Mouse (Mus musculus): ENCODE results near the gene Slc22a23. TPM values are rescaled to one million over a fixed set of nuclear protein-coding genes. Genes with fewer than 3 reads are reported as not detected.

The Slc22a23 gene
- total RNA-seq, 2 experiments from 2014 or later: 52.4 to 55.5 TPM

DNA sequence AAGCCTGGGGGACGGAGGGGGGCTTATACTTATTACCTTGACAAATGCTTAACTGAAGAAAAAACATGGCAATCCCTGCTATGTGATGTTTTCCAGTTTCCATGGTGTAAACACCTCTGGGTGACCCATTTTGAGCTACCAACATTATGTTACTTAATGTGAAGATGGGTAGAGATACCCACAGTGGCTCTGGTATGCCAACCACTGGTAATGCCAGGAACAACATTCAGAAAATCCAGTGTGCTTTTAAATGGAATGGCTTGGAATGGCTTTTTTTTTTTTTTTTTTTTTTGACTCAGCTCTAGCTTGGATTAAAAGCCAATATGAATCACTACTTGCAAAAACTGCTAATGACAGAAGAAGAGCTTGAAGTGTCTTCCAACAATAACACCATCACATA is 8.1 kb downstream of the Slc22a23 start:
- TF ChIP-seq CTCF (IDR thresholded peaks at IDR 0.05): peak; percentile 34
- Histone ChIP-seq H3K4me3 (no peak overlapping the region), H3K27ac (no peak overlapping the region)
- intact Hi-C loops (cut with DNase I): no loop called here
- DNase-seq (ENCODE audit: extremely low spot score in 1 of 2, low spot score in 2 of 2): no peak

DNA sequence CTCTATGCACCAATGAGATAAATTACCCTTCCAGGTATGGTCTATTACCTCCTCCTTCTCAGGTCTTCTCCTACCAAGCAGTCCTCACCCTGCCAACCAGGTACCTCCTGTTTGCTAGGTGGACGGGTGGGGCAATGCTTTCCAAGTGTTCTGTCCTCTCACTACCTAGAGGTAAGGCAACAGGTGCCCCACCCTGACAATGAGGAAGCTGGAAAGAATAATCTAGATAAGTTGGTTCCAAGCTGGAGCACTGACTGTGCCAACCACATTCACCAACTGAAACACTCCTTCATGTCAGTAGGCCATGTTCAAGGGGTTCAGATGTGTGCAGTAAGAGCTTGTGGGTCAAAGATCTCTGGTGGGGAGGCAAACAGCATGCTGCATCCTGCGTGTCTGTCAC is 10.1 kb downstream of the Slc22a23 start:
- intact Hi-C loops (cut with DNase I): no loop called here
- no peak overlapping the region for H3K27ac ChIP-seq
- no peak for DNase-seq (ENCODE audit: extremely low spot score in 1 of 2, low spot score in 2 of 2)
- TF ChIP-seq CTCF (IDR thresholded peaks at IDR 0.05): no peak
- H3K4me3 ChIP-seq: no peak overlapping the region

DNA sequence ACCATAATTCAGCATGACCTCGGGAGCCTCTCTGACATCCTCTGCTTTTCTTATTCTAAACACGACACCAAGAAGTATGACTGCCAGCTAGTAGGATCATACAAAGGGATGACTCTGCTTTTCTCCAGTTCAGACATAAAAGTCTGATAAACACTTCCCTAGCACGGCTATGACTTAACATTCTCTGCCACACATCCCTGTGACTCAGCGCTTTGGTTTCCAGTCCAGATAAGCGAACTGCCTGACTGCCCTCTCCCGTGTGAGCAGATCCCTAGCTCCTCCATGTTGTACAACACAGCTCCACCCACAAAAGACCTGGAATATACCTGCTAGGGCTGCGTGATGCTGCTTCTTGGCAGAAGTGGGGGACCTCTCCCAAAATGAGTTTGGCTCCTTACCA is 12.2 kb downstream of the Slc22a23 start:
- peak in 1 of 2 experiments; percentile 39 for DNase-seq (ENCODE audit: extremely low spot score in 1 of 2, low spot score in 2 of 2)
- Histone ChIP-seq H3K27ac (peak overlapping the region; percentile 65), H3K4me3 (no peak overlapping the region)
- intact Hi-C loops (cut with DNase I): no loop called here
- no peak for TF ChIP-seq CTCF (IDR thresholded peaks at IDR 0.05)

DNA sequence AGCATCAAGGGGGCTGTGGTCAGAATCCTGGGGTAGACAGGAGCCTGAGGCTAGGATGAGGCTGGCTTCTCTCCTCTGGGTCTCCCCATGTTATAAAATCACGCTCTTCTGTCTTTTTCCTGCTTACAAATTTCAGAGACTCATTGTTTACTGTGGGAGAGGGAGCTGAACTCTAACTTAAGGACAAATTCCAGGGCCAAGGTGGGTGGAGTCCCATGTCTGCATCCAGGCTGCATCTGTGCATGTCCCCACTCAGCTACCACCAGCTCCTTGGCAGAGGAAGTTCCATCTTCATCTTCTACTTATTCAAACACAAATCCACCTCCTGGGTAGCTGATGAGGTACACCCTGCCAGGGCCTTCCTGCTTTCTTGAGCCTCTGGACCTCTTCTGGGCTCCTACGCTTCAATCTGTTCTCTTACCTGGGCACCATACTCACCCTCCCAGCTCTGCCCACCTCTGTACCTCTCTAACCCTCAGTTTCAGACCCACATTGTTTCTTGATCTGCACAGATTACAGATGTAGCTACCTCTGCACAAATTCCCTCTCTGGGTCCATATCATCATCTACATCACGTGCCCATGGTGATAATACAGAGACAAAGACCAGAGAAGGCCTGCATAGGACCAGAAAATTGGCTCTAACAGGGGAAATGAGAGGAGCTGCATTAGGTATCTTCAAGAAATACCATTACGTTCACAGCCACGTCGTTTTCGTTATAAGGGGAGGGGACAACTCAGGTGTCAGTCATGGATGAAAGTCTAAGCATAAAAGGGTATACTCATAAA is 13.4 kb downstream of the Slc22a23 start:
- intact Hi-C loops (cut with DNase I): no loop called here
- TF ChIP-seq CTCF (IDR thresholded peaks at IDR 0.05): no peak
- Histone ChIP-seq H3K27ac (no peak overlapping the region), H3K4me3 (no peak overlapping the region)
- no peak for DNase-seq (ENCODE audit: extremely low spot score in 1 of 2, low spot score in 2 of 2)

DNA sequence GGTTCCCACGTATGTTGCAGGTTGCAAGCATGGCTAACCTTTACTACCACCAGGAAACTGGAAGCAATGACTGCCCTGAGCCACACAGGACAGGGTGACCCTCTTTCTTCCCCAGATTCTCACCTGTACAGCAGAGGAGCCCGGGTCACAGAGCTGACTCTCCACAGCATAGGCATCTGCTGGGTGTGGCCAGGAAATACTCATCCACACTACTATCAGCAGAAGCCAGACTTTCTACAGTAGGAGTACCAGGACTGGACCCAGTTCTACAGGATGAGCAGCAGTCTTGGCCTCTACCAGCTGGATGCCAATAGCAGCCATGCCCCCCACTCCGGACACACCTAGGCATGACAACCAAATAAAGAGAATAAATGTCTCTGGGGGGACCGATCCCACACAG is 15.4 kb downstream of the Slc22a23 start:
- DNase-seq (ENCODE audit: extremely low spot score in 1 of 2, low spot score in 2 of 2): no peak
- intact Hi-C loops (cut with DNase I): no loop called here
- TF ChIP-seq CTCF (IDR thresholded peaks at IDR 0.05): no peak
- Histone ChIP-seq H3K4me3 (no peak overlapping the region), H3K27ac (no peak overlapping the region)

DNA sequence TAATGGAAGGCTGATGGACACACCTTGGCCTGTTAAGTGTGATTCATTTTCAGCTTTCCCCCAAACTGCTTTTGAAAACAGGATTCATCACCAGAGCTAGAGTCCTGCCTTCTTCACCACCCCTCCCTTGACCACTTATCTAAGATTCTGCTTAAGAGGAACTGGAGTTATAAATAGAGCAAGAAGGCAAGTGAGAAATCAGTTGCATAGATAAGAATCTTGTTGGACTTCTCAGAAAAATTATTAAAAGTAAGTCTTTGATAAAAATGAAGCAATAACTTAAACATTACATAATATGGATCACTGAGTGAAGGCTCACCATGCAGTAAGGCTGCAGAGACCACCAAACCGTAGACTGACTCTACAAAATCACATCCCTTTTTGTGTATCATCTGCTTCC is 18.0 kb downstream of the Slc22a23 start:
- no peak for TF ChIP-seq CTCF (IDR thresholded peaks at IDR 0.05)
- intact Hi-C loops (cut with DNase I): no loop called here
- no peak overlapping the region for H3K4me3 ChIP-seq
- H3K27ac ChIP-seq: no peak overlapping the region
- no peak for DNase-seq (ENCODE audit: extremely low spot score in 1 of 2, low spot score in 2 of 2)

DNA sequence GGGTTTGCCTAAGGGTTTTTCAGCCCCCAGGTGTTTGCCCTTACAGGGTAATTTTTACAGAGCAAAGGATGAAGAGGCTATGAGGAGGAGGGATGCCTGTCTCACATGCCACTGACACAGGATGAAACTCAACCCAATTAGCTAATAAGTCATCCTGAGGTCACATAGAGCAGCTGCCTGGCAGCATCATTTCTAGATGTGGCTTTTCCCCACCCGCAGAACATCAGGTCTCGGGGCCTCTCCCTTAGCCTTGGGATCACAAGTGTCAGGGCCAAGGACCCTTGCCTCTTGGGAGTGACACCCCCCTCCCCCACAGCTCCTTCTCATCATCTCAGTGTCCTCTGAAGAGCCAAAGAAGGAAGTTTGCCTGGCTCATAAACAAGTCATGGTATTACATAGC is 21.6 kb downstream of the Slc22a23 start:
- no peak overlapping the region for H3K4me3 ChIP-seq
- TF ChIP-seq CTCF (IDR thresholded peaks at IDR 0.05): no peak
- DNase-seq (ENCODE audit: extremely low spot score in 1 of 2, low spot score in 2 of 2): no peak
- intact Hi-C loops (cut with DNase I): no loop called here
- H3K27ac ChIP-seq: no peak overlapping the region

DNA sequence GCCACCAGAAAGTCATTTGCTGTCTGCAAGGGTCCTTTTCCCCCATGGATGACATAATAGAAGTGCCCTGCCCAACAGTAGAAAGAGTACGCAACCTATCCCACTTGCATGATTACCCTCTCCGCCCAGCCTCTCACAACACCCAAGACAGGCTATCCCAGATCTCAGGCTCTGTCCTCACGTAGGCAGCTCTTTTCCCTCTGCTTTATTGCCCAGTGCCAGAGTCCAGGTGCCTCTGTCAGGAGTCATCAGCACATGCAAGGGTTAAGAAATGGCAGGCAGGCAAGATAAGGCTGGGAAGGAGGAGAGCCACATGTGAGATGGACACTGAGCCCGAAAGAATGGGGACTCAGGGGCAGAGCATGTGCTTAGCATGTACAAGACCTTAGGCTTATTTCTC is 24.5 kb downstream of the Slc22a23 start:
- Histone ChIP-seq H3K4me3 (no peak overlapping the region), H3K27ac (no peak overlapping the region)
- intact Hi-C loops (cut with DNase I): no loop called here
- no peak for TF ChIP-seq CTCF (IDR thresholded peaks at IDR 0.05)
- DNase-seq (ENCODE audit: extremely low spot score in 1 of 2, low spot score in 2 of 2): no peak

DNA sequence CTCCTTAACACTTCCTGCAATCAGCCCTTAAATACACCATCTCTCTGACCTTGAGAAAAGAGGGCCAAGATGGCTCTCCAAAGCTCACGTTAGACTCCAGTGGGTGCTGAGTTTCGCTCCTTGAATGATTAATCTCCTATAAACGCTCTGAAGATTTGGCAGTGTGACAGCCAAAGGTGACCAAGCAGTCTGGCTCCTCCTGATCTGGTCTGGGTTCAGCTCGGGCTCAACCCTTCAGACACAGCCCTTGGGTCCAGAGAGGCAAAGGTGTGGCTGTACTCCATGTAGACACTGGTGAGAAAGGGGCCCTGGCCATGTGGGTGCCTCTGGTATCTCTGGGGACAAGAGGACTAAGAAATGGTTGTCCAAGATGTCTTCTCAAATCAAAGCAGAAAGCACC is 27.9 kb downstream of the Slc22a23 start:
- H3K4me3 ChIP-seq: no peak overlapping the region
- intact Hi-C loops (cut with DNase I): no loop called here
- DNase-seq (ENCODE audit: extremely low spot score in 1 of 2, low spot score in 2 of 2): no peak
- TF ChIP-seq CTCF (IDR thresholded peaks at IDR 0.05): no peak
- no peak overlapping the region for H3K27ac ChIP-seq

DNA sequence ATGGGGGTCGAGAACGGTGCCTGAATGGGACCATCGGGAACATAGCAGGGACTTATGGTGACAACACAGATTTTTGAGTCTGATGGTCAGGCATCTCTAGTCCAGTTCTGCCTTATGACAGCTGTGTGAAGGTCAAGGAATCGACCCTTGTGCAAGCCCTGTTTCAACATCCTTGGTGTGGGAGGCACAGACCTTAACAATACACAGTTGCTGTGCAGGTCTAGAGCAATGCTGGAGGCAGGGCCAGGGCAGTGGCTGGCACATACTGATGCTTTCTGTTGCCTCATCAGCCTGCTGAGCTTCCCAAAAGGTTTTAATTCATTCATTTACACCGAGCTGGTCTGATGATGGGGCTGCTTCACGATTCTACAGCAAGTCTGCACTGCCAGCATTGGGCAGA is 28.5 kb downstream of the Slc22a23 start:
- no peak for DNase-seq (ENCODE audit: extremely low spot score in 1 of 2, low spot score in 2 of 2)
- TF ChIP-seq CTCF (IDR thresholded peaks at IDR 0.05): no peak
- intact Hi-C loops (cut with DNase I): no loop called here
- Histone ChIP-seq H3K4me3 (no peak overlapping the region), H3K27ac (0 out of 2 replicates have a peak overlapping the region, but pooled peaks have one; percentile 3)

DNA sequence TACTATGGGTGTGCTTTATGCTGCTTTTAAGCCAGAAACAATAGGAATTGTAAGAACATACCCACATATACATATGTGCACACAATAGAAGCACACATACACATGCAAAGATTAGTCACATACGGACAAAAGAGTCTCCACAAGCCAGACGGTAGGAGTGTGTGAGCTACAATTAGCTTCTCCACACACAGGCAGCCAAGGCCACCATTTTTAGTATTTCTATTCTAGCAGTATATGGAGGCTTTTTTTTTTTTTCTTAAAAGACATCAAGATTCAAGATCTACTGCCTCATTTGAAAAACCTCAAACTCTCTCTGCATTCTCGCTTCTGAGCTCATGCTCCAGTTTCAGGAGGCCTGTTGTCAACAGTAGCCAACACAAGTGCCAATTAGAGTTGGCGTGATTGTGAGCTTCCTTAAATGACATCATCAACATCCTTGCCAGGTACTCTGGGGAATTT is 31.9 kb downstream of the Slc22a23 start:
- no peak for DNase-seq (ENCODE audit: extremely low spot score in 1 of 2, low spot score in 2 of 2)
- Histone ChIP-seq H3K4me3 (no peak overlapping the region), H3K27ac (peak overlapping the region; percentile 69; the same call in 1 of the 2 replicates)
- no peak for TF ChIP-seq CTCF (IDR thresholded peaks at IDR 0.05)
- intact Hi-C loops (cut with DNase I): loop anchor here (2.0 kb wide), 2 partner anchors 18 to 30 kb away; no protein-coding TSS in a partner anchor

DNA sequence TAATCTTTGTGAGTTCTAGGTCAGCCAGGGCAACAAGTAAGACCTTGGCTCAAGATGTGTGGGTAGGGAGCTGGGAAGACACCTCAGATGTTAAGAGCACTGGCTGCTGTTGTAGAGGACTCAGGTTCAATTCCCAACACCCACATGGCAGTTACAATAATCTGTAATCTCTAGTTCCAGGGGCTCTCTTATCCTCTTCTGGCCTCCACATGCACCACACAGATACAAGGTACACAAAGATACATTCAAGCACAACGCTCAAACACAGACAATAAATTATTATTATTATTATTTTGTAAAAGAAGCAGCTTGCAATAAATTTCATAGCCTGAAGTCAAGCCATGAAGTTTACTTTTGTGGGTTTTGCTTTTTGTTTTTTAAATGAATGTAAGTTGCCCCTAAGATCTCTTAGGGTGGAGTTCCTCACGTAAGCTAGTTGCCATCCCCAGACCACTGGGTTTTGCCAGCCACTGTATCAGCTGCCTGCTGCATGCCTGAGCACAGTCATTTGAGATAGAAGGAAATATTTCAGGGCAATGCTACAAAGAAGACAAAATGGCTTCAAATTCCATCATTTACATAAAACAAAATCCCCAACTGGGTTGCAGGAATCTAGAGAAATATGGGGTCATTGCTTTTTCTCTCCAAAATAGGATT is 32.5 kb downstream of the Slc22a23 start:
- Histone ChIP-seq H3K4me3 (no peak overlapping the region), H3K27ac (peak overlapping the region; percentile 69; the same call in 1 of the 2 replicates)
- no peak for TF ChIP-seq CTCF (IDR thresholded peaks at IDR 0.05)
- intact Hi-C loops (cut with DNase I): loop anchor here (2.0 kb wide), 2 partner anchors 18 to 30 kb away; no protein-coding TSS in a partner anchor
- no peak for DNase-seq (ENCODE audit: extremely low spot score in 1 of 2, low spot score in 2 of 2)
